Mouse (Mus musculus): Measurements from ENCODE around the gene Gm20388.
A peak's percentile ranks its signal among the peaks of the same experiment; 100 is the strongest.

The Gm20388 gene

DNA sequence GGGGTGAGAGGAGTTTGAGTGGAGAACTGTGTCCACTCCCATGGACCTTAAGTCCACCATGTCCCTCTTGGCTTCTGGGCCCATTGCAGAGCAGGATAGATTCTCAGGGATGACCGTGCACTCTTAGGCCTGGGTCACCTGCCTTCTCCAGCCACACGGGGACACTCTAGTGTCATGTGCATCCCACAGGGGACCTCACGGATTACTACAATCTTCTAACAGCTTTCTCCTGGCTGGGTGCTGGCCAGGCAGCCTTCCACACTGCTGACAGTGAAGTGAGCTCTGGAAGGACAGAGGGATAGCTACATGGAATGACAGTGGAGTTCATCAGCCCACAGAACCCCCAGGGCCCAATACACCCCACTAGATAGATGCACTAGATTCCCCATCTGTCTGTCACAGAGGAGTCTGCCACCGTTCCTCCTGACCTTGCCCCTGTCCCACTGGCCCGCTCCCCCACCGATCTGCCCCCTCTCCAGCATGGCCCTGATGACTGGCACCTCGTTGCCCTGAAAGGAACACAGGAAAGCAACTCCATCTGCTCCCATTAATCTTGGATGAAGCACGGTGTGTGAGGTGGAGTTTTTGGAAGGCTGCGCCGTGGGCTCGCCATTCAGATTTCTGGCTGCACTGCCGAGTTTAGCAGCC is 2287.9 kb downstream of the Gm20388 start:
- DNase-seq (ENCODE audit: low spot score), result no peak

DNA sequence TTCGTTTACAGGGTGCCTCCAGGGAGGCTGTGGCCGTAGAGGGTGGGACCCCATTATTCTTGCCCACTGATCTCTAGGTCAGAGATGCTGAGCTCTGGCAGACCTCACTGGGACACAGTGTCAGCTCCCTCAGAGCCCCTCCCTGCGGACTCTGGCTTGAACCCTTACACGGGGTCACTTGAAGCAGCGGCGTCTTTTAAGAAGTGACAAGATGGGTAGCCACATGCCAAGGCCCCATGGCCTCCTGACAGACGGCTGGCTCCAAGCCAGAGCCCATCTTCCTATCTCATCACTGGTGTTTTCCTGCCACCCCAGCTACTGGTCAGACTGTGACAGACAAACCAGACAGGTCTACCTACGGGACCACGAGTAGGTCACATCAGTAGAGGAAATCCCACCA is 2288.6 kb downstream of the Gm20388 start:
- no peak for DNase-seq (ENCODE audit: low spot score)

DNA sequence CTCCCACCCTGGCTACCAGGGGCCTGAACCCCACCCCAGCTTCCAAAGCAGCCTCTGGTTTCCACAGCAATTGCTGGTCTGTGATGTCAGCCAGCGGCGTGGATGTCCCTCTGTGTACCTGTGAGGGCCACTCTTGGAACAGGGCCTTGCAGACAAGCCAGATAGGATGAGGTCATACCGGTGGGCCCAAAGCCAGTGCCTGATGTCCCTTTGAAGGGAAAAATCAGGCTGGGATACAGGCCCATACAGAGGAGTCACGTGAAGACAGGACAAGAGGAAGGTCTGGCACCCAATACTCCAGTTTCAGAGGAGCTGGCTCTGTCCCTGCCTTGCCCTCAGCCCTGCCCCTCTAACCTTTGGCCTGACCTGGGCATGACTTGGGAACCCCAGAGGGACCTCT is 2289.2 kb downstream of the Gm20388 start:
- no peak for DNase-seq (ENCODE audit: low spot score)

DNA sequence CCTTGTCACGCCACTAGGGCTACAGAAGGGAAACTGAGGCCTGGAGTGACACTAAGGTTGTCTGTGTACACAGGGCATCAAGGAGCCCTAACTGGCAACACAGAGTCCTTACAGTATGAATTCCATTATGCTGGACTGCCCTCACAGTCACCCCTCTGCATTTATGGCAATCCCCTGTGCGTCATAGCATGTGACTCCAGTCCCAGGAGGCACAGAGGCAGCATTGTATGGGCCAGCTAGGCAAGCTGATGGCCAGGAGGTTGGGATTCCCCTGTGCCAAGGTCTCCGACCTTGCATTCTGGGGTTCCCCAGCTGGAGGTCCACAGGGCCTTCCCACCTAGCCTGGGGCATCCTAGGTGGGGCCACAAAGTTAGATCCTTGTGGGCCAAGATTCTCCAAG is 2300.9 kb downstream of the Gm20388 start:
- no peak for DNase-seq (ENCODE audit: low spot score)

DNA sequence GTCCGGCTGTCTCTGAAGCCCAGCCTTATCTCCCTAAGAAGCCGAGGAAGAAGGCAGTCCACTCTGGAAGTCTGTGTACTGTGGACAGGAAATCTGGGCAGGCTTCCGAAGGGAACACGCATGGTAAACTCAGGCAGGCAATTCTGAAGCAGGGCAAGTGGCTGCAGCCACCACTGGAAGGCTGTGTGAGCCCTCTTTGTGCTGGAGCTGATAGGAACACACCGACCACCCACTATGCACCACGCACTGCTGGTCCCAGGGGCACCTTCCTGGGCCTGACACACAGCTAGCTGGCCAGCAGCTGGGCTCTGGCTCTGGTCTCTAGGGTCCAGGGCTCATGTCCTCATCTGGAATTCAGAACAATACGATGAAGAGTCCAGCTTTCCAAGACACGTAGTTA is 2305.0 kb downstream of the Gm20388 start:
- no peak for DNase-seq (ENCODE audit: low spot score)

DNA sequence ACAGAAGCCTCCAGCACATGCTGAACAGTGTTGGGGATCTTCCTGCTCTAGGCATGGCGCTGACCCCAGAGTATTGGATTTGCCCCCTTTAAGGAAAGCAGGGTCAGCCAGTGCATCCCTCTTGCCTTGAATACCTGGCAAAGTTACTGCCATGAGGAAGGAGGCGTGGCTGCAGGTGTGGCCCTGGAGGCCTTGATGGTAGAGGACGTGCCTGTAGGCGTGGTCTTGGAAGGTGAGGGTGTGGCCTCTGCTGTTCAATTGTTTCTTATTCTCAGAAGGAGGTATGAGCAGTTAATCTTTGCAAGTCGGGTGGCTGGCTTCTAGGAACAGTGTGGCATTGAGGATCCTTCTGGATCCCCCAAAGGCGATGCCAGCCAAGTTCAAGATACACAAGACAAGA is 2305.8 kb downstream of the Gm20388 start:
- no peak for DNase-seq (ENCODE audit: low spot score)

DNA sequence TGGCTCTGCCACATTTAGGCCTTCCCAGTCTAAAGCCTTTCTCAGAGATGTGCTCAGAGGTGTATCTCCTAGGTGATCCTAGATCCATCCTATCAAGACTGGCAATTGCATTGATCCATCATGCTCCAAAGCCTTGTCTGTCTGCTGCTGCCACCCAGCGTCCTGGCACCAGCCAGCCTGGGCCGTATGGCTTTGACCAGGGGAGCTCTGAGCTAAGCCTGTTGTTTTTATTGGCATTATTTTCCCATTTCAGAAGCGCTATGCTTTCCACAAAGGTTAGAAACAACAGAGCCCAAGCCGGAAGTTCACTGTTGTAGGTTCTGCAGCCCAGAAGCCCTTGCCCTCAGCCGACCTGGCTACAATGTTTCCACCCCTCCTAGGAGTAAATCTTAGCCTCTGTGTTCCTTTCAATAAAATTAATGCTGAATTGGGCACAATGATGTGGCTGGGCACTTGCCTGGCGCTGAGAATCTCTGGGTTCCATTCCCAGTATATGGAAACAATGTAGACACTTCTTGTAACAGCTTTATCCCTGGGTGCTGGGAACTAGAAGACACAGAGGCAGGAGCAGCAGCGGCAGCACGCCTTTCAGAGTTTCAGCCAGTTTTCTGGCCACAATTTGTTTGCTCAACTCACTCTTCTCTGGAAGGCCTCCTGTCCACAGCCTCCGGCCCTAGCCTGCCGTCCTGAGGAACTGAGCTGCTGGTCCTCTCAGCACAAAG is 2307.0 kb downstream of the Gm20388 start:
- no peak for DNase-seq (ENCODE audit: low spot score)

DNA sequence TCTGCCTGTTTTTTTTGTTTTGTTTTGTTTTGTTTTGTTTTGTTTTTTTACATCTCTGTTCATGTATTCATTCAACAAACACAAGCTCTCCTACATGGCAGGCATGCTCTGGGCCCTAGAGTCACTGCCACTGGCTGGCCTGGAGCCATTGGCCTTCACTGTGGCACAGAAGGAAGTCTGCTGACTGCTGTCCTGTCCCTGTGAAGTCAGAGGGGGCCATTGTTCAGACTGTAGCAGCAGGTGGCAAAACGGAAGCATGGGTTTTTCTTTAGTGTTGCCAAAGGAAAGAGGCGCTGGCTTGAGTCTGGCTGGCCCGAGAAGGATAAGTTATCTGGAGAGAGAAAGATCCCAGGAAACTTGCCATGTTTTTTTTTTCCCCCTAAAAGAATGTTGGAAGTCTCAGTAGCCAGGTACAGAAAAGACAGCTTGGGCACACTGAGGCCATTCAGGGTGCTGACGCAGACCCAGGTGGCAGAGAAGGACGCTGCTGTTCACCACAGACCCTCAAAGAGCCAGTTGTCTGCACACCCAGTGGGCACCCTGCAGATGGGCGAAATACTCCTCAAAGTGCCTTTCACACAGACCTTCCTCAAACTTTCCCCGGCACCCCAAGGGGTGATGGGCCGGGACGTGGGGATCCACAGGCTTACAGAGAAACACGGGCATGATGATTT is 2313.5 kb downstream of the Gm20388 start:
- DNase-seq (ENCODE audit: low spot score), result no peak

DNA sequence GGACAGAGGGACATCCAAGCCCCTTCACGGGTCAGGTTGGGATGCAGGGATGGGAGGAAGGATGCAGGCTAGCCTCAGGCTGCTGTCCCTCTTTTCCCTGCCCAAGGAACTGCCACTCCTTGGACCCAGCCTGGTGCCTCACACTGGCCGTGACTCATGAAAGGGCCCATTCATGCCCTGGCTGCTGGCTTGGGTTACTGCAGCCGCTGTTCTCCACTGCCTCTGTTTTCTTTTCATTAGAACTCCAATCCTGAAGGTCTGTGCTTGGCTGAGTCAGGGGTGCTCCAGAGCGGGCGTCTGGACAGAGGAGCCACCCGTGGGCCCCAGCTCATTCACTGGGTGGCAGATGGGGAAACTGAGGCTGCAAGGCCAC is 2314.0 kb downstream of the Gm20388 start:
- peak; percentile 12 for DNase-seq (ENCODE audit: low spot score)

DNA sequence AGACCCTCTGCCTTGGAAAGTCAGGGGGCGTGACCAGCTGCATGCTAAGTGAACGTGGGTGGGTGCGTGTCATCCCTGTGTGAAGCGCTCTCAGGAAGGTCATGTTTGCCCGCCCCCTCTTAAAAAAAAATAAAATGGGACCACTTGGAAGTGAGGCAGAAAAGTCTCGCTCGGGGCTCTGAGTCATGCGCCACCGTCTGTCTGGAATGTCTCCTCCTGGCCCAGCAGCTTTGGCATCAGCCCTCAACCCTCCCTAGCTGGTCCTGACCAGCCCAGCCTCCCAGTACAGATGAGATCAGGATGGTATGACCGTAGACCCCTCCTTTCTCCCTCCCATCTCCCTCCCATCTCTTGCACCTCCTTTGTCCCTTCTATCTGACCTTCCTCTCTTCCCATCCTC is 2314.8 kb downstream of the Gm20388 start:
- no peak for DNase-seq (ENCODE audit: low spot score)

DNA sequence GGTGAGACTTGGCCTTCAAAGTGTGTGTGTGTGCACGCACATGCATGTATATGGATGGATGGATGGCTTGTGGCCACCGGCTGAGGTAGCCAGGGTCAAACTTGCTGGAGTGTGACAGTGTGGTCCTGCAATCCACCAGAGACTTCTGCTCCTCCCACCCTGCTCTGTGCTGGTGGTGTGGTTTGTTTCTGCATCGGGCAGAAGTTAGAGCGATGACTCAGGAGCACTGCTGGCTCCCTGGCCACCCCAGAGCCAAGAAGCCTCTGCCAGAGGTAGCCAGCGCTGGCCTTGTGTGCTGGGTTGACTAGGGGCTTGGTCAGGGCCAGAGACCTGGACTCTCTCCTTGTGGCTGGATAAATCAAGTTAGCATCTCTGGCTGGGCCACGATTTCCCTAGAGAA is 2316.7 kb downstream of the Gm20388 start:
- no peak for DNase-seq (ENCODE audit: low spot score)

DNA sequence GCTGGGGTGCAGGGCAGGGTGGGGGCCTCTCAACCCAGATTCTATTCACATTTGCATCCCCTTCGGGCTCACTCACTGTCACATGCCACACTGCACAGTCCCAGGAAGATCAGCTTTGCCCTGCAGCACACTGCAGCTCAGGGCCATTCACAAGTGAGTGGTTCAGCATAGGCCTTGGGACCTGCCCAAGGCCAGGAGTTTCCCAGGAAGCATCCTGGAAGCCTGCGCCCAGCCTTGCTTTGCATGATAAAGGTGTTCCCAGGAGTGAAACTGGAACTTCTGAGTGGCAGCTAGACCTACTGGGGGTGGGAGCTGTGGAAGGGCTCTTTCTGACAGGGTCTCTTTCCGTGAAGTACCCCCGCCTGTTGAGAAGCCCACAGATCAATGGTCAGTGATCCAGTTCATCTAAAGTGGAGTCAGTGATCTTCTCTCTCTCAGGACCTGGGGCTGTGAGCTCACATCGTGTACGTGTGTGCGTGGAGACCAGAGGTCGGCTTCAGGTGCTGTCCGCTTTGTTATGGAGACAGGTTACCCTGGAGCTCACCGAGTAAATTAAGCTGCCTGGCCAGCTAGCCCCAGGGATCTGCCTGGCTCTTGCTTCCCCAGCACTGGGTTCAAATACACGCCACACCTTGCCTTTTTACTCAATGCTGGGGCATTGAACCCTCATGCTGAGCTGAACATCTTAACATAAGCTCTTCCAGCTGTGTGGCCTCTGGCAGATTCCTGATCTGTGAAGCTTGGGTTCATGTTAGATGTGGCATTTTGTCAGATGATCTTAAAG is 2318.3 kb downstream of the Gm20388 start:
- DNase-seq (ENCODE audit: low spot score), result no peak

DNA sequence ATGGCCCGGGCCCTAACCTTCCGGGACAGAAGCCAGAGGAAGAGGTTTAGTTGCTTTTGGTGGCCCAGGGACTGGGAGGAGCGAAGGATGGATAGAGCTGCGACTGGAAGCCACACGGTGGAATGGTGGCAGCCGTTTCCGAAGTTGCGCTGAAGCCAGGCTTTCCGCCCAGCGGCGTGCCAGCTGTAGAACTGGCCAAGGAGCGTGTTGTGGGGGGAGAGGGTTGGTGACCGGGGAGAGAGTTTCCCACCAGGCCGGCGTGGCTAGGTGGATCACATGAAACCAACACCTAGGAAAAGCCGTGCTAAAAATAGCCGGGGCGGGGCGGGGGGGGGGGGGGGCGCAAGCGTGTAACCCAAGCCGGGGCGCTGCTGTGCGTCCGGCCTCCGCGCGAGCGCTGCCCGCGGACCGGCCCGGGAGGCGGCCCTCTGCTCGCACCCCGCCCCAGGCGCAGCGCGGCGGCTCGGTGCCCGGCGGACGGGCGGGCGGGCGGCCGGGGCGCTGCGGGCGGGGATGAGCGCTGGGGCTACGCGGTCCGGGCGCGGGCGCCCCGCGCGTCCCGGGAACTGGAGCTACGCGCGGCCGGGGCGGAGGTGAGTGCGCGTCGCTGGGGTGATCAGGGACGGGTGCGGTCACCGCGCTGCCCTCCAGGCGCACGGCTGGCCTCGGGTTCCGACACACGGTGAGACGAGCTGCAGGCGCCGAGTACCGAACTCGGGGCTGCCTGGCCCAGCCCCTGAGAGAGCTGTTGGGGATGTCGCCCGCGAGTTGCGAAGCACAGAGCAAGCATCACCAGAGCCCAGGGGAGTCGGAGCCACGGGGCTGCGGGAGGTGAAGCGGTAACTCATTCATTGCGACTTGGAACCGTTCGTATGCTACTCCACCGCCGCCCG is 2319.4 kb downstream of the Gm20388 start:
- no peak for DNase-seq (ENCODE audit: low spot score)

DNA sequence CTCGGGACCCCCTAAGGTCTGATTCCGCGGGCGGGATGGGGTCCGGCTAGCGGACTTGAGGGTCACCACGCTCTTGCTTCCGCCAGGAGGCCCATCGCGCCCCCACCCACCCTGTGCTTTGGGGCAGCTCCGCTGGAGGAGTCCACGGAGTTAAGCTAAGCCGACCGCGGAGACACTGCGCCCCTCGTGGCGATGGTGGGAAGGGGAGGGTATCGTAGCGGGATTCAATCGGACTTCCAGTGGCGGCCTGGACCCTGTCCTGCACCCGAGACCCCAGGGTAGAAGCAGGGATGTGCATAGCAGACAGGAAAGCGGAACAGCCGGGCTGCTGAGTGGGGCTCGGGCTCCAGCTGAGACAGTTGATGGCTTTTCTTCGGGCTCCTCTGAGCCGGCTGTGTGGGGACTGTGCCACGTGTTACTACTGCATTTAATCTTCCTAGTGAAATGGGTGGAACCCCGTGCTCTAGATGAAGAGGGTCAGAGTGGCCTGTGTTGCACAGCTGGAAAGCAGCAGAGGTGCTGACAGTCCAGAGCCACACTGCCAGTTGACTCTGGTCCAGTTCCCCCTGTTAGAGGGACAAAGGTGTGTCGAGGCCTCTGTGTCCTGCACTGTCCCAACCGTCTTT is 2320.2 kb downstream of the Gm20388 start:
- DNase-seq (ENCODE audit: low spot score), result peak; percentile 58

DNA sequence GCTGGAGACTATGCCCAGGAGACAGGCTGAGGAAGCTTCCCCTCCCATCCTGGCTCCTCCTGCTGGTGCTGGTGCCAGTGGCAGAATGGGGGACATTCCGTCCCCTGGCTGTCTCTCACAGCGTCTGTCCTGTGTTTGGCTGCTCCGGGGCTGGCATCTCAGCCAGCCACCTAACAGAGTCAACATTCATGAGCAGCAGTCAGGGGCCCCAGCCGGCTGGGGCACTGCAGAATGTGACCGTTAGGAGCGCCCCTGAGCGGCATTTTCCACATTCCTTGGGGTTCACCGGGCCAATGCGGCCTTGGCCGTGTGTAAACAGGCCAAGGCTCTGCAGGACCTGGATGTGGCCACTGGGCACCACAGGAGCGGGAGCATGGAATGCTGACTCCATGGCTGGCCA is 2323.4 kb downstream of the Gm20388 start:
- DNase-seq (ENCODE audit: low spot score), result no peak

DNA sequence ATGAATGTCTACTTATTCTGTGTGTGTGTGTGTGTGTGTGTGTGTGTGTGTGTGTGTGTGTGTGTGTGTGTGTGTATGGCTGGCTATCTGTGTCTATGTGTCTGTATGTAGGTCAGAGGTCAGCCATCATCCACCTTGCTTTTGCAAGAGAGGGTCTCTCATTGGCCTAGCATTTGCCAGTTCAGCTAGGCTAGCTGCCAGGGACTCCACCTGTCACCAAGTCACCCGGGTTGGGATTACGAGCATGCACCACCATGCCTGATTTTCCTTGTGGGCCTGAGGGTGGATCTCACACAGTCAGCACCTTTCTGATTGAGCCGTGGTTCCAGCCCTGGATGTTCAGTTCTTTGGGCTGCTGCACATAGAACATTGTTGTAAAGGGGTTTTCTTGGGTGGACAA is 2325.9 kb downstream of the Gm20388 start:
- no peak for DNase-seq (ENCODE audit: low spot score)

DNA sequence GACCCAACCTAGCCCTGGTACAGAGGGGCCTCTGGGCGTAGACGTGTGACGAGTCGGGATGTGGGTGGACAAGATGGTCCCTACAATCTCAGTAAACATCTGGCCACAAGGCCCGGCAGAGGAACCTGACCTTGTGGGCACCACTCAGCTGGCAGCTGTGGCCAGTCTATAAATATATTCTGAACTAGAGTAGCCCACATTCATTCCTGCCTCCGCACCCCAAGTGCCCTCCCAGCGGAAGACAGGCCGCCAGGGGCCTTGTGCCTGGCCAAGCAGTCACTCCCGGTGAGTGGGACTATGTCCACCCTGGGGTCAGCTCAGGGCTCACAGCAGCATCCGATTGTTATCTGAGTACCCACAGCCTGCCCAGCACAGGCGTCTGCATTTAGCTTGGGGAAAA is 2327.6 kb downstream of the Gm20388 start:
- no peak for DNase-seq (ENCODE audit: low spot score)

DNA sequence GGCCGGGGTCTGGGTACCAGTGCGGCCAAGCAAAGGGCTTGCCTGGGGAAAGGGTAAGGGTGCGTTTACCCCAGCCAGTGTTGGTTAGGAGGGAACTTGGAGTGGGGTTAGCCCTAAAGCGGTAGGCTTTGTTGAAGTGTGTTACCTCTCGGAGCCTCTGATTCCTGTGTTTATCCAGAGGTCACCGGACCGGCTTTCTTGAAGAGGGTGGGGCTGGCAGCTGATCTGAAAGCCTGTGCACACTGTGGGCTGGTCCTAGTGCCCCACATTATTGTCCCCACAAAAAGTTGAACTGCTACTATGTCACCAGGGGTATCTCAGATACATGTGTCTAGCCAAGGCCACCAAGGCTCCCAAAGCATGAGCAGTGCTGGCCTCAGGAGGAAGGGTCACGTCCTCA is 2328.1 kb downstream of the Gm20388 start:
- no peak for DNase-seq (ENCODE audit: low spot score)

DNA sequence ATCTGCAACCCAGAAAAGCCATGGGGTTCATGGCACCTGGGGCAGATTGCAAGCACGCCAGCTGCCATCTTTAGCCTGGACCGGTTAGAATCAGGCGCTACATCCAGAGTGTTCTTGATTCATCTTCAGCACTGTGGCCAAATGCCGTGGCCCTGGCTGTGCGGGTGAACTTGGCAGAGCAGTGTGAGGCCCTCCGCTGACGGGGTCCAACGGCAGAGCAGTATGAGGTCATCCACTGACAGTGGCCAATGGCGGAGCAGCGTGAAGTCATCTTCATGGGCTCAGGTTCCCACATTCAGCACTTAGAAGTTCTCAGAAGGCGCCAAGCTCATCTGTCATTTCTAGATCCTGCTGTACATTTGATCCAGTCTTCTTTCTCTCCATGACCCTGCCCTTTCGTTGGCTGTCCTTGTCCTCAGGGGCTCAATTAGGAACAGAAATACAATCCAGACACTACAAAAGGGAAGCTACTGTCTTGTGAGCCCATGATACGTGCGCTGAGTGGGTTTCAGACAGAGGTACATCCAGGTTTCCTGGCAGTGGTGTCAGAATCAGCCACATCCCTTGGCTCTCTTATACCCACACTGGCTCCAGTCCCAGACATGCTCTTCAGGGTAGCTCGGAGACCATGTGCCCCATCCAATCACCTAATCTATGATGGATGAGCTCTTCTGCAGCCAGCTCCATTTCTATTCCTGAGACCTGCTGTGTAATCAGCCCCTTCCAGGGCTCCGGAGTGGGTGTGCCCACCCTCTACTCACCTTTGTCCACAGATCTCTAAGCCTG is 2329.8 kb downstream of the Gm20388 start:
- no peak for DNase-seq (ENCODE audit: low spot score)

DNA sequence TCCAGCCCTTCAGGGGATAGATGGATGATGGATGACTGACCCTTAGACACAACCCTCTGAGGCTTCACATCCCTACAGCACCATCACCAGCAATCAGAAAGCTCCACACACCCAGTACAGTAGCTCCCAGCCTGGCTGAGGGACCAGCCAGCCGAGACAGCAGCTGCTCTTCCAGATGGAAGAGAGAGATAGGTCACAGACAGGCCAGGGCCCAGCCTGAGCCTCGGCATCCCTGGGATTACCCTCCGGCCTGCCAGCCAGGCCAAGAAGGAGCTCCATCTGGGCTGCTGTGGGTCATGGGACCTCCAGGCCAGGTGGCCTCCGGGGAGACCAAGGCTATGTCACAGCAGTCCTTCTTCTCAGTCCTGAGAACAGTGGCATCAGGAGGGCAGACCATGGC is 2332.7 kb downstream of the Gm20388 start:
- DNase-seq (ENCODE audit: low spot score), result no peak

Data from adipocyte (in vitro differentiated cells).